Mouse (Mus musculus) ES-E14 (cell line): Measurements from ENCODE around the gene Grb10. TPM values are rescaled to one million over a fixed set of nuclear protein-coding genes. Genes with fewer than 3 reads are reported as not detected.

ENCODE experiments used
- DNase-seq: peaks from one replicate; pipeline ENCODE4 v3.0.0-alpha.2; 2013; ENCODE audit warnings: low read depth, low spot score
- H3K27ac ChIP-seq: 2 replicates; pipeline ENCODE4 v1.5.1; 2012; ENCODE audit warnings: low read depth, mild to moderate bottlenecking, low read length, moderate library complexity, mixed read lengths; ENCODE audit not compliant: poor library complexity, insufficient read depth, severe bottlenecking
- H3K36me3 ChIP-seq: 2 replicates; pipeline ENCODE4 v1.6.1; 2012; ENCODE audit warnings: mild to moderate bottlenecking, low read length, moderate library complexity, mixed read lengths; ENCODE audit not compliant: control insufficient read depth, poor library complexity, insufficient read depth, severe bottlenecking
- H3K4me1 ChIP-seq, 2 experiments: fragments of 150-350 bp in 1 of 2; sonication (generic) in 1 of 2; 2 replicates each; pipeline ENCODE4 v1.6.1; 2012; ENCODE audit warnings: low read length in 2 of 2, mild to moderate bottlenecking in 1 of 2, mixed read lengths in 1 of 2; ENCODE audit not compliant: control insufficient read depth in 2 of 2, insufficient read depth in 2 of 2, poor library complexity in 1 of 2
- H3K4me3 ChIP-seq, 2 experiments: fragments of 150-350 bp in 1 of 2; sonication (generic) in 1 of 2; 2 replicates each; pipeline ENCODE4 v1.5.1; 2012; ENCODE audit warnings: low read length in 2 of 2, low read depth in 1 of 2, mild to moderate bottlenecking in 1 of 2, mixed read lengths in 1 of 2; ENCODE audit not compliant: insufficient read depth in 1 of 2, poor library complexity in 1 of 2, severe bottlenecking in 1 of 2
- H3K9ac ChIP-seq: 2 replicates; pipeline ENCODE4 v1.6.1; 2012; ENCODE audit warnings: low read depth, mild to moderate bottlenecking, low read length, mixed read lengths; ENCODE audit not compliant: poor library complexity, insufficient read depth, severe bottlenecking
- H3K9me3 ChIP-seq: fragments of 150-350 bp; sonication (generic); 2 replicates; pipeline ENCODE4 v1.6.1; 2012; ENCODE audit warnings: low read depth, mild to moderate bottlenecking, low read length; ENCODE audit not compliant: control insufficient read depth, insufficient read depth
- CHD2 ChIP-seq: IDR thresholded peaks from 2 replicates; pipeline ENCODE4 v1.6.1; 2014; ENCODE audit warnings: mild to moderate bottlenecking, low read depth, low read length, inconsistent platforms
- HCFC1 ChIP-seq: IDR thresholded peaks from 2 replicates; pipeline ENCODE4 v1.6.1; 2012; ENCODE audit warnings: low read length, inconsistent platforms, borderline replicate concordance; ENCODE audit not compliant: insufficient read depth
- MAFK ChIP-seq: IDR thresholded peaks from 2 replicates; pipeline ENCODE4 v1.6.1; 2014; ENCODE audit warnings: mild to moderate bottlenecking, low read depth, low read length, inconsistent platforms; ENCODE audit not compliant: insufficient read depth
- ZC3H11A ChIP-seq: IDR thresholded peaks from 2 replicates; pipeline ENCODE4 v1.6.1; 2012; ENCODE audit warnings: low read depth, mild to moderate bottlenecking, inconsistent platforms, low read length, borderline replicate concordance
- ZNF384 ChIP-seq: IDR thresholded peaks from 2 replicates; pipeline ENCODE4 v1.6.1; 2012; ENCODE audit warnings: low read depth, low read length, inconsistent platforms
- in situ Hi-C, 2 experiments: fragments of 600-800 bp; cut with MboI; formaldehyde crosslinking; loops; one replicate each; pipeline ENCODE4 v1.15.1; 2025; ENCODE audit warnings: low sequenced_read_pairs in 2 of 2, inconsistent platforms in 1 of 2; ENCODE audit not compliant: unreplicated experiment in 2 of 2
- total RNA-seq: library from RNA; depleted of rRNA; stranded (reverse); fragments of 300-350 nt; gene quantifications from 2 replicates; pipeline ENCODE4 v1.2.3, GENCODE M21; 2012

Grb10 gene
- total RNA-seq, 1 experiment, result 33.4 TPM

DNA sequence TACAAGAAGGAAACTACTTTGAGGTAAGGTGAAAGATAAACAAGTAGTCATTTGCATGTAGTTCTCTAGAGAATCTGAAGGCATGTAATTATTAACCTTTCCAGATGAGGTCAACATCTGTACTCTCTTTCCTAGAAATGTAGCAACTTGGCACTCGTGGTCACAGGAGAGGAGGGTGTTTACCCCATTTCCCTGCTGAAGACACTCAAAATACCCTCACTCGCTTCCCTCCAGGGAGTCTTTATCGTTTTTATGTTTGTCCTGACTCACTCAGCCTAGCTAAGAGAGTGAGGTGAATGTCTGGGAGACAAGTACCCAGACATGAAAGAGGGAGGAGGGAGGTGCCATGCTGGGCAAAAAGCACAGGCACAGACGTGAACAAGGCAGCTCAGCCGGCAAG is 77.6 kb downstream of the Grb10 start:
- H3K9me3 ChIP-seq, result no peaks in the 10 kb centered on the region
- no peak overlapping the region for H3K9ac ChIP-seq
- H3K27ac ChIP-seq, result no peak overlapping the region
- DNase-seq, result no peak
- H3K4me1 ChIP-seq, result peaks cover 0 to 2% of the 10 kb centered on the region in 2 experiments; a peak in 2 of 4 replicates
- TF ChIP-seq MAFK, result no peak
- H3K4me3 ChIP-seq, result no peak overlapping the region
- in situ Hi-C loops, result no loop called here
- H3K36me3 ChIP-seq, result no peaks in the 10 kb centered on the region; the same call in 1 of the 2 replicates

DNA sequence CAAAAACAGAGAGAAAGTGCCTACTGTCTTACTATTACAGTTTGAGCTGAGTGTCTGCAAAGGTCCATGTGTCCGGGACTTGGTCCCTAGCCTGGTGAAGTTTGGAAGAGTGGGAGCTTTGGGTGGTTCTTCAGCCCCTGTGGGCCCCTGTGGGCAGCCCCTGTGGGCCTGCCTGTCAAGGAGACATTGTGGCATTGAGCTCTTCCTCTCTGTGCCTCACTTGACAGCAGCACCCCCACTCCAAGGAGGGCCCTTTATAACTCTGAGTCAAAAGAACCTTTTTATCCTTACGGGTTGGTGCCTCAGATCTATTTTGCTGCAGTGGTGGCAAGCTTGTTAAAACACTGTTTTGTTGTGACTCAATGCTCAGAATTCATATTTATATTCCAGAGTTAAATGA is 78.3 kb downstream of the Grb10 start:
- Histone ChIP-seq H3K27ac (no peak overlapping the region), H3K9me3 (no peaks in the 10 kb centered on the region), H3K36me3 (no peaks in the 10 kb centered on the region; the same call in 1 of the 2 replicates), H3K4me3 (no peak overlapping the region), H3K4me1 (peaks cover 0 to 2% of the 10 kb centered on the region in 2 experiments; a peak in 2 of 4 replicates), H3K9ac (no peak overlapping the region)
- in situ Hi-C loops, result no loop called here
- TF ChIP-seq ZC3H11A (no peak), MAFK (no peak)
- DNase-seq, result no peak

DNA sequence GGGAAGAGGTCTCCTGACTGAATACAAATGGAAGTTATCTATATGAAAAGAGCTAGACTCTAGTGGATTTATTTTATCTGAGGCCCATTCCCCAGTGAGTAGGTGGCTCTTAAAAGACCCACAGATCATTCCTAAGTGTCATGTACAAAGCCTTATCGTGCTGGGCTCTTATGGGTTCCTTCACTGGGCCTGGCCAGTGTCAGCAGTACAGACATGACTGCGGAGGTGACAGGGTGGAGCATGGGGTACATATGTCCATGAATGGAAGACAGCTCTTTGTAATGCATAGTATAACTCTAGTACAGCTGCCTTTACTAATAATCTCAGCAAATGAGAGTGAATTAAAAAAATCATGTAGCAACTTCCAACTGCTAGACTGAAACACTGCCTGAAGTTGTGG is 80.0 kb downstream of the Grb10 start:
- Histone ChIP-seq H3K4me3 (no peak overlapping the region), H3K4me1 (peaks cover 0 to 2% of the 10 kb centered on the region in 2 experiments; a peak in 2 of 4 replicates), H3K36me3 (no peaks in the 10 kb centered on the region; the same call in 1 of the 2 replicates), H3K27ac (no peak overlapping the region), H3K9me3 (no peaks in the 10 kb centered on the region), H3K9ac (no peak overlapping the region)
- no peak for TF ChIP-seq HCFC1
- no peak for TF ChIP-seq CHD2
- TF ChIP-seq ZC3H11A, result no peak
- TF ChIP-seq ZNF384, result no peak
- no peak for TF ChIP-seq MAFK
- no peak for DNase-seq
- in situ Hi-C loops, result no loop called here

DNA sequence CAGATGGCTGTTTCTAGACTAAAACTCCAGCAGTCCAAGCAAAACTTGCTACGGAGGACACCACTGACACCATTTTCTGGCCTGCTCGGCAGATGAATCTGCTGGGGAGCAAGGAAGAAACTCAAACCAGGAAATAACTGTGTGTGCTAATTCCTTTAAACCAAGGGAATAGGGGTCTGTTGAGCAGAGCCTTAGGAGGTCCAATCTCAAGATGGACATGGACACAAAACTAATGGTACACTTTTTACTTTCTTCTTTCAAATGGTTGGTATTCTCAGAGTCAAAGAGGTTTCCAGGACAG is 80.5 kb downstream of the Grb10 start:
- H3K4me1 ChIP-seq, result peaks cover 0 to 2% of the 10 kb centered on the region in 2 experiments; a peak in 2 of 4 replicates

DNA sequence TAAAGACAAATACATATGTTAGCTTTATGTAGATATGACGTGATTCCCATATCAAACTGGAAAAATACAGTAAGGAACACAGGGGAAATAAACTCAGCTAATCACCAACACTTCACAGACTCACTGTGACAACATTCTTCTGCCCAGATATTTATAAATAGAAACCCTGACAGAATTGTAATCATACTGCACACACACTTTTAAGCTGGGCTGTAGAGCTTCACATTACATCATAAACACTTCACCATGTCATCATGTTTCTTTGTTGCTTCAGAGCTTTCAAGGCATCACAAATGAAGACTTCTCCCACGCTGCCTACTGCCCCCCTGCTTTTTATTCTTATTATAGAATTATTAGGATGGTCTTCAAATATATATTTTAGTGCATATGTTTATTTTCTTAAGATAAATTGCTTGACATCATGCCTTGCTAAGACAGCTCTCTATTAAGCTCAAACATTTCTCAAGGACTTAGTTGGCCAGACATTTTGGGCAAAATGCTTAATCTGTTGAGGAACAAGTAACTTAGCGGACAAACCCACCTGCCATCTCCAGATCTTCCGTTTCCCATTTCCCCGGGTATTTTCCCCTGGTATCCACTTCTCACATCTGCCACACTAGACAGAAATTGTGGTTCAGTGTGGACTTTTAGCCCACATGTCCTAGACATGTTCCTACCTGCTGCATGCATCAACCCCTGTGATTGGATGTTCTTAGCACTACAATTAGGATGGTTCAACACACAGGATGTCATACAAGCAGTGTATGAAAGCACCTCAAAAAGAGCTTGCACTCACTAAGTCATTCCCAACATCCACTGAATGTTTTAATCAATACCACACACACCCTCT is 81.0 kb downstream of the Grb10 start:
- Histone ChIP-seq H3K4me1 (peaks cover 0 to 2% of the 10 kb centered on the region in 2 experiments; a peak in 1 of 4 replicates), H3K9ac (no peak overlapping the region), H3K4me3 (no peak overlapping the region), H3K27ac (no peak overlapping the region), H3K36me3 (no peaks in the 10 kb centered on the region; the same call in 1 of the 2 replicates), H3K9me3 (no peaks in the 10 kb centered on the region)
- TF ChIP-seq HCFC1 (no peak), MAFK (no peak), ZNF384 (no peak), CHD2 (no peak), ZC3H11A (no peak)
- in situ Hi-C loops, result no loop called here
- no peak for DNase-seq

More for the DNA sequence above, 80.5 kb downstream of the Grb10 start:
- Histone ChIP-seq H3K4me3 (no peak overlapping the region), H3K9ac (no peak overlapping the region), H3K36me3 (no peaks in the 10 kb centered on the region; the same call in 1 of the 2 replicates), H3K27ac (no peak overlapping the region), H3K9me3 (no peaks in the 10 kb centered on the region)
- TF ChIP-seq ZNF384 (no peak), HCFC1 (no peak), CHD2 (no peak), ZC3H11A (no peak), MAFK (no peak)
- DNase-seq, result no peak
- in situ Hi-C loops, result no loop called here
